Mouse (Mus musculus): ENCODE measurements around the gene Myo3b. TPM values are rescaled to one million over a fixed set of nuclear protein-coding genes. Genes with fewer than 3 reads are reported as not detected.

Myo3b gene
- polyA plus RNA-seq, 1 experiment, result under 0.01 TPM

- TF ChIP-seq TAL1 (IDR thresholded peaks at IDR 0.05; ENCODE audit: low read length) (no peak), GATA1 (IDR thresholded peaks at IDR 0.05; ENCODE audit: low read length) (no peak)
- Histone ChIP-seq H3K4me3 (replicated peaks) (no peak overlapping the region), H3K36me3 (ENCODE audit: control insufficient read depth) (no peaks in the 10 kb centered on the region), H3K9me3 (ENCODE audit: control insufficient read depth, low read length) (no peaks in the 10 kb centered on the region), H3K27me3 (ENCODE audit: control insufficient read depth) (no peaks in the 10 kb centered on the region; the same call in 1 of the 2 replicates), H3K4me1 (ENCODE audit: control insufficient read depth) (no peaks in the 10 kb centered on the region)
Measured at GRCm38 (mm10) chr2:70137226-70137998, 98.5 kb downstream of the Myo3b start.

GRCm38 (mm10) chr2:70143543-70144188 is 104.7 kb downstream of the Myo3b start:
- Histone ChIP-seq H3K4me3 (replicated peaks) (no peak overlapping the region), H3K27me3 (ENCODE audit: control insufficient read depth) (no peaks in the 10 kb centered on the region), H3K9me3 (ENCODE audit: control insufficient read depth, low read length) (no peaks in the 10 kb centered on the region), H3K36me3 (ENCODE audit: control insufficient read depth) (no peaks in the 10 kb centered on the region), H3K4me1 (ENCODE audit: control insufficient read depth) (no peaks in the 10 kb centered on the region)
- no peak for TF ChIP-seq GATA1 (IDR thresholded peaks at IDR 0.05; ENCODE audit: low read length)
- no peak for TF ChIP-seq TAL1 (IDR thresholded peaks at IDR 0.05; ENCODE audit: low read length)

GRCm38 (mm10) chr2:70146993-70147581 is 108.2 kb downstream of the Myo3b start:
- H3K4me3 ChIP-seq (replicated peaks), result no peak overlapping the region
- TF ChIP-seq TAL1 (IDR thresholded peaks at IDR 0.05; ENCODE audit: low read length), result no peak
- no peak for TF ChIP-seq GATA1 (IDR thresholded peaks at IDR 0.05; ENCODE audit: low read length)
- H3K9me3 ChIP-seq (ENCODE audit: control insufficient read depth, low read length), result no peaks in the 10 kb centered on the region
- H3K36me3 ChIP-seq (ENCODE audit: control insufficient read depth), result no peaks in the 10 kb centered on the region
- H3K4me1 ChIP-seq (ENCODE audit: control insufficient read depth), result no peaks in the 10 kb centered on the region
- no peaks in the 10 kb centered on the region for H3K27me3 ChIP-seq (ENCODE audit: control insufficient read depth)

- Histone ChIP-seq H3K36me3 (ENCODE audit: control insufficient read depth) (no peaks in the 10 kb centered on the region), H3K4me1 (ENCODE audit: control insufficient read depth) (no peaks in the 10 kb centered on the region), H3K4me3 (replicated peaks) (no peak overlapping the region), H3K9me3 (ENCODE audit: control insufficient read depth, low read length) (no peaks in the 10 kb centered on the region), H3K27me3 (ENCODE audit: control insufficient read depth) (no peaks in the 10 kb centered on the region)
- no peak for TF ChIP-seq TAL1 (IDR thresholded peaks at IDR 0.05; ENCODE audit: low read length)
- no peak for TF ChIP-seq GATA1 (IDR thresholded peaks at IDR 0.05; ENCODE audit: low read length)
Measured at GRCm38 (mm10) chr2:70148821-70149510, 110.0 kb downstream of the Myo3b start.

GRCm38 (mm10) chr2:70150399-70151035 is 111.6 kb downstream of the Myo3b start:
- H3K4me3 ChIP-seq (replicated peaks), result no peak overlapping the region
- no peaks in the 10 kb centered on the region for H3K9me3 ChIP-seq (ENCODE audit: control insufficient read depth, low read length)
- TF ChIP-seq GATA1 (IDR thresholded peaks at IDR 0.05; ENCODE audit: low read length) (no peak), TAL1 (IDR thresholded peaks at IDR 0.05; ENCODE audit: low read length) (no peak)
- no peaks in the 10 kb centered on the region for H3K36me3 ChIP-seq (ENCODE audit: control insufficient read depth)
- no peaks in the 10 kb centered on the region for H3K4me1 ChIP-seq (ENCODE audit: control insufficient read depth)
- no peaks in the 10 kb centered on the region for H3K27me3 ChIP-seq (ENCODE audit: control insufficient read depth)

- H3K4me1 ChIP-seq (ENCODE audit: control insufficient read depth), result no peaks in the 10 kb centered on the region
- H3K4me3 ChIP-seq (replicated peaks), result no peak overlapping the region
- H3K27me3 ChIP-seq (ENCODE audit: control insufficient read depth), result no peaks in the 10 kb centered on the region
- no peak for TF ChIP-seq GATA1 (IDR thresholded peaks at IDR 0.05; ENCODE audit: low read length)
- no peak for TF ChIP-seq TAL1 (IDR thresholded peaks at IDR 0.05; ENCODE audit: low read length)
- no peaks in the 10 kb centered on the region for H3K36me3 ChIP-seq (ENCODE audit: control insufficient read depth)
- no peaks in the 10 kb centered on the region for H3K9me3 ChIP-seq (ENCODE audit: control insufficient read depth, low read length)
Measured at GRCm38 (mm10) chr2:70151930-70152329, 113.0 kb downstream of the Myo3b start.

- Histone ChIP-seq H3K27me3 (ENCODE audit: control insufficient read depth) (no peaks in the 10 kb centered on the region), H3K36me3 (ENCODE audit: control insufficient read depth) (no peaks in the 10 kb centered on the region), H3K4me1 (ENCODE audit: control insufficient read depth) (no peaks in the 10 kb centered on the region), H3K9me3 (ENCODE audit: control insufficient read depth, low read length) (no peaks in the 10 kb centered on the region), H3K4me3 (replicated peaks) (no peak overlapping the region)
- TF ChIP-seq GATA1 (IDR thresholded peaks at IDR 0.05; ENCODE audit: low read length) (no peak), TAL1 (IDR thresholded peaks at IDR 0.05; ENCODE audit: low read length) (no peak)
Measured at GRCm38 (mm10) chr2:70155226-70155836, 116.4 kb downstream of the Myo3b start.

- no peak overlapping the region for H3K4me3 ChIP-seq (replicated peaks)
- no peaks in the 10 kb centered on the region for H3K27me3 ChIP-seq (ENCODE audit: control insufficient read depth)
- no peak for TF ChIP-seq GATA1 (IDR thresholded peaks at IDR 0.05; ENCODE audit: low read length)
- no peak for TF ChIP-seq TAL1 (IDR thresholded peaks at IDR 0.05; ENCODE audit: low read length)
- no peaks in the 10 kb centered on the region for H3K9me3 ChIP-seq (ENCODE audit: control insufficient read depth, low read length)
- no peaks in the 10 kb centered on the region for H3K4me1 ChIP-seq (ENCODE audit: control insufficient read depth)
- H3K36me3 ChIP-seq (ENCODE audit: control insufficient read depth), result no peaks in the 10 kb centered on the region
Measured at GRCm38 (mm10) chr2:70159543-70159942, 120.6 kb downstream of the Myo3b start.

Data from erythroblast, embryonic 14.5 days (primary cell).